Mouse (Mus musculus) retina, postnatal 7 days (tissue): ENCODE data around the gene Chchd6.

Experiments
- DNase-seq: peaks from one replicate; pipeline ENCODE4 v3.0.0-alpha.2; 2012; ENCODE audit warnings: low read depth, low spot score

Gene Chchd6

DNA sequence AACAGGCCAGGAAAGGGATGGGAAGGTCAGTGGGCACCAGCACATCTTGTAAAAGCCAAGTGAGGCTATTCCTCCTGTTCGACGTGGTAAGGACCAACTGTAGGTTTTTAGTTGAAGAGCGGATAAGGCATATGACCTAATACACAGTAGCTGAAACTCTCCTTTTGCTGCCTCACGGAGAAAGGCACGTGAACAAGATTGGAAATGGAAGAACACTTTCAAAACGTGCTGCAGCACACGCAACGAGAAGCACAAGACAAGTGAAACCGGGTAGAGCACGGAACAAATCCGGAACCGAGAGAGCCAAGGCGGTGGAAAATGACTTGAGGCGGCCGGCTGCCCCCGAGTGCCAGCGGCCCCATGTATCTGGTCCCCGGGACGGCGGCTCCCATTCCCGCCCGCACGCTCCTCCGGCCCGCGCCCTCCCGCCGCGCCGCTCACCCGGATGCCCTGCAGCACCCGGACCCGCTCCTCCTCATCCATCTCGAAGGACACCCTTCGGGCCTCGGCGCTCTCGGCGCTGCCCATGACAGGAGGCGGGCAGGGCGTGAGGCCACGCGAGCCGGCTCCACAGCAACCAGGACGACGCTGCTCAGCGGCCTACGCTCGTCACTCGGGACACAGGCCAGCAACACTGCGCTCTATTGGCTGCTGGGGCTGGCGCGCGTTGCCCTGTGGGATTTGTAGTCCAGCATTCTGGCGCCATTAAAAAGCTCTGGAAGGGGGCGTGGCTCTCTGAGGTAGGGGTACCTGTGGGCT, at the start of gene Chchd6:
Gene Chchd6 (minus strand): TSS at position 635 of the 759 bp plus-strand sequence.
- peak; percentile 87 for DNase-seq

- DNase-seq, result peak; percentile 81
Observed at GRCm38 (mm10) chr6:89644271-89645075, 49.0 kb upstream of the Chchd6 start.

- DNase-seq, result peak; percentile 82
Observed at GRCm38 (mm10) chr6:89643798-89644270, 48.4 kb upstream of the Chchd6 start, which contains the start of gene Txnrd3. Gene Txnrd3 (plus strand): TSS chr6:89643988.

GRCm38 (mm10) chr6:89639025-89639424, 43.6 kb upstream of the Chchd6 start:
- no peak for DNase-seq

DNA sequence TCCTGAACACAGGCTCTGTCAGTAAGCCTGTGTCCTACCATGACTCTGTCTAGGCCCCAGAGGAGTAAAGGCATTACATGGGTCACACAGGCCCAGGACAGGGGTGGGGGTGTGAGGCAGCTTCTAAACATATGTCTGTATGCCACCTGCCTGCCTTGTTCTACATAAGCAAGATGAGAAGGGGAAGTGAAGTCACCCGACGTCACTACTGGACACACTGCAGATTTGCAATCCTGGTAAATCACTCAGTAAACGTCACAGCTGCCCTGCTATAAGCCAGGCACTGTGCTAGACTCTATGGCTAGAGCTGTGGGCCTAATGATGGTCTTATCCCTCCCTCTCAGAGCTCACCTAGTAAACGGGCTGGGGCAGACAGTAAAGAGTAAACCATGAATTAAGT, 42.5 kb upstream of the Chchd6 start:
- DNase-seq, result no peak

GRCm38 (mm10) chr6:89634400-89634799, 38.9 kb upstream of the Chchd6 start:
- DNase-seq, result no peak

- DNase-seq, result no peak
Observed at GRCm38 (mm10) chr6:89633115-89633514, 37.7 kb upstream of the Chchd6 start.

- DNase-seq, result peak; percentile 80
Observed at GRCm38 (mm10) chr6:89631809-89632562, 36.5 kb upstream of the Chchd6 start.

DNA sequence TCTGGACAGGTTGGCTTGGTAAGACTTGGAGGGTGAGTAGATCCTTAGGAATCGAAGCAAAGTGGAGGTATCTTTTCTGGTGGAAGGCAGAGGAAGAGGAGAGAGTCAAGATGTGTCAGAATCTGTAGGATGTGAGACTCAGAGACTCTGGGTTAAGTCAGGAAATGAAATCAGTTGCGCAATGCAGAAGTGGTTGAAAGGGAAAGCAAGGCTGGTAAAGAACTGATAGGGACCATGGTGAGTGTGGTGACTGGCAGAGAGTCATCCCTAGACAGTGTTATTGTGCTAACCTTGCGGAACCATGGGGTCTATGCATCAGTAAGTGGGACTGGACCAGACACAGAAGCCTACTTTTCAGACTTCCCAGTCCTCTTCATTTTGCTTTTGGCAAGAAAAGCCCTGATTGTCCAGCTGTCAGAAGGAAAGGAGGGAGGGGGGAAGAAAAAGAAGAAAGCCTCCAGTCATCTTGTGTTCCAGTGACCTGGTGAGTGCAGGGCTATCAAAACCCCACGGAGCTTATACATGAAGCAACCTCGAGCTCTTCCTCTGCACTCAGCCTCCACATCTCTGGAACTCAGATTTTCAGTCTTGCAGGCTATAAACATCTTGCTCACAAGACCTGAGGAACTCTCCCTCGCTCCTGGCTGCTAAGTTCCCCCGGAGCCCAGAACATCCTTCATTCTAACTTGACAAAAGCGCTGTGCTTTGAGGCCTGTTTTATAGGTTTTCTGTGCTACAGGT, 32.8 kb upstream of the Chchd6 start:
- no peak for DNase-seq

DNA sequence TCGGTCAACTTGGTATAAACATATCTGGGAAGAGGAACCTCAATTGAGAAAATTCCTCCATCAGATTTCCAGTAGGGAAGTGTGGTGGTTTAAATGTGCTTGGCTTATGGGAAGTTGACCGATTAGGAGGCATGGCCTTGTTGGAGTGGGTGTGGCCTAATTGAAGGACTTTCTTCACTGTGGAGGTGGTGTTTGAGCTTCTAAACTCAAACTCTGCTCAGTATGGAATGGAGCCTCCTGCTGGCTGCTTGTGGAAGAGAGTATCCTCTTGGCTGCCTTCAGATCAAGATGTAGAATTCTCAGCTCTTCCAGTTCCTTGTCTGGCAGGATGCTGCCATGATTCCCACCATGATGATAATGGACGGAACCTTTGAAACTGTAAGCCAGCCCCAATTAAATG, 27.2 kb upstream of the Chchd6 start:
- DNase-seq, result no peak

DNA sequence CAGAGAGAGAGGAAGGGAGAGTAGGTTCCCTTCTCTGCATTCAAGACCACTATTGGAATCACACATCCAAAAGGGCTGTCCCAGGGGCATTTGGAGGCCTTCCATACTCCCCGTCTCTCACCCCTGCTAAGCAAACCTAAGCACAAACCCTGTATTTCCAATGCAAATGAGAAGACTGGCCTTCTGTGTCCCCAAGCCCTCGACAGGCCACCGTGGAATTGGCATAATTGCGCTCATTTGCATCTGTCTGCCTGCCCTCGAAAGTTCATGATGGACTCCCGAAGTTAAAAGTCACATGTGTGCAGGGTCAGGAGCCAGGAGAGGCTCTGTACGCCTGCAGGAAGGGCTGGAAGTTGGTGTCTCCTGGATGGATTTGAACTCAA, 19.9 kb upstream of the Chchd6 start:
- DNase-seq, result no peak

DNA sequence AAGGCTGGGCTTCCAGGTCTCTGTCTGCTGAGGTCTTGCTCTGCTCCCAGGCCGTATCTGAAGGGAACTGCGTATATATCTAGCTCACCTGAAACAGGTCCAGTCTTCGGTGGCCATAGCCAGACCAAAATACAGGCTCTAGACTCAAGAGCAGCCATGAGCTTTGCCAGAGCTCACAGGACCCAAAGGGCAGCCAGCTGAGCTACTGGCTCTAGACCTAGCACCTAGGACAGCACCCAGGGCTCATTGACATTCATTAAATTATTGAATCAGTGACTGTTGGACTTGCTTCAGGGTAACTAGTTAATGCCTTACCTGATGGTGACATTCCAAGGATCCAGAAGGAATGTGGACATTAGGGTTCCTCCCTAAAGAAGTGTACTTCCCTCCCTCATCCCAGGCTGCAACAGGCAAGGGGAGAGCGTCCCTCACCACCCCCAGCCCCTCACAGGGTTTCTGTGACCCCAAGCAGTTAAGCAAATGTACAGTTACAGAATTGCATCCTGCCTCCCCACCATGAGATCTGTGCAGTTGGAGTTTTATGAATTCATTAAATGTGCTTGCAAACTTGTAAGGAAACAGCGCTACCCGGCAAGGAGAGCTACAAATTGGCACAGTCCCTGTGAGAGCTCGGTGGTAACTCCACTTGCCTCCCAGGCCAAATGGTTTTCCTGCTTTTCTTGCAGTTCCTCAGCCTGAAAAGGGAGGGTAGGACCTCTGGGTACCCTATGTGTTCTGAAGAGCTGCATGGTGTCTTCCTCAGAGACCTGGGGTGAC, 19.3 kb upstream of the Chchd6 start:
- DNase-seq, result no peak

- DNase-seq, result no peak
Observed at GRCm38 (mm10) chr6:89614107-89614471, 18.6 kb upstream of the Chchd6 start.

DNA sequence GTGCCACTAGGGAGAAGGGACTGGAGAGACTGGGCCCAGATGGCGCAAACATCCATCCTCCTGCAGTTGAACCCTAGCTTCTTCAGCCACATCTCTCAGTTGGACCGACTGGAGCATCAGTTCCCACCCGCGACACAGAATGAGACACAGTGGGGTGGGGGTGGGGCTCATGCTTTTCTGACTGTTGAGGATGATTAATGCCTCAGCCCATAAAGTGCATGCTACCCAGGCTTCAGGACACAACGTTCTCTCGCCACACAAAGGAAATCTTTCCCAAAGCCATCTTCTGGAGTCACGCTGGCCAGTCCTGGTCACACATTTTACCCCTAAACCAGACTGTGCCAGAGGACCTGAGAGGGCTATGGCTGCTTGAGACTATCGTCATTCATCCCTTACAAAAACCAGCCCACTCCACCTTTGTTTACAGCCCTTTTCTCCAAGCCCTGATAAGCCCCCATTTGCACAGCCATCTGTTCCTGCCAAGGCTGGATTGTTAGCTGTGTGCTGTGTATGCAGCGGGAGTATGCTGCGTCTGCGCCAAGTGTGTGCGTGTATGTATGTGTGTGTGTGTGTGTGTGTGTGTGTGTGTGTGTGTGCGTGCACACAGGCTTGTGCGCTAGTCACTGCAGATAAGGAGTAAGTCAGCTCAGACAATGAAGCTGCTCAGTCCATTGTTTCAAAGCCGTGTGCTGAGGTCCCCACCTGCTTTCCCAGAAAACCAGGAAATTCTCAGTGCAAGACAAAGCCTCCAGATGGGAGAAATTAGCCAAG, 18.1 kb upstream of the Chchd6 start:
- DNase-seq, result peak; percentile 57

- DNase-seq, result no peak
Observed at GRCm38 (mm10) chr6:89607999-89608398, 12.5 kb upstream of the Chchd6 start.

GRCm38 (mm10) chr6:89606096-89606495, 10.6 kb upstream of the Chchd6 start:
- DNase-seq, result no peak

GRCm38 (mm10) chr6:89596510-89596909, 1.1 kb upstream of the Chchd6 start:
- no peak for DNase-seq

GRCm38 (mm10) chr6:89595777-89596146, 310 bp upstream of the Chchd6 start:
- DNase-seq, result no peak

- DNase-seq, result no peak
Observed at GRCm38 (mm10) chr6:89592016-89592415, 3.4 kb downstream of the Chchd6 start.

DNA sequence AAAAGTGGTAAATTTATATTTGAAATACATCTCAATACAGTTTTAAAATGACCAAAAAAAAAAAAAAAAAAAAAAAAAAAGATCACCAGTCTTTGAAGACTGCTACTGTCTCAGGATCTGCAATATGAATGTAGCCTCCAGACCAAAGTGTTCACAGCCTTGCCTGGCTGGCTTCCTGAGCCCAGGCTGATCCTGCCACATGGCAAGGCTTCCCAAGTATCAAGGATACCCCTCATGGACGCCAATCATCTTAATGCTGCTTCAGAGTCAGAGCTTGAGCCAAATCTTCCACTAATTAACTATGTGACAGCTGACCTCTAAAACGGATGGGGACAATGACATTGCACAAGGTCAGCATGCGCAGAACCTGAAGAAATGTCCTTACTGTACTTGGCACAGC, 3.9 kb downstream of the Chchd6 start:
- no peak for DNase-seq
